Mouse (Mus musculus) cerebellum, postnatal 36 days (tissue): ENCODE measurements around the gene Olfr724.
"Not testable (repeated sequence)": the region's sequence is repeated elsewhere in the genome, so short reads cannot be mapped to it uniquely, and the experiment has no call there.

Source experiments
- DNase-seq, 2 experiments: peaks; one replicate each; pipeline ENCODE4 v3.0.0; 2021 to 2022; ENCODE audit warnings: mixed read lengths in 2 of 2

The Olfr724 gene

GRCm38 (mm10) chr14:49963174-49963573, at the start of gene Olfr724:
TSS of gene Olfr724 (minus strand) at chr14:49963274.
- not testable (repeated sequence) for DNase-seq

GRCm38 (mm10) chr14:49955890-49956289, 7.2 kb downstream of the Olfr724 start:
- no peak for DNase-seq

GRCm38 (mm10) chr14:49931687-49932086, 31.4 kb downstream of the Olfr724 start, which contains the start of gene Olfr723:
TSS of gene Olfr723 (minus strand) at chr14:49931787.
- not testable (repeated sequence) for DNase-seq
